Mouse (Mus musculus): ENCODE results near the gene Vcl.

Vcl gene

DNA sequence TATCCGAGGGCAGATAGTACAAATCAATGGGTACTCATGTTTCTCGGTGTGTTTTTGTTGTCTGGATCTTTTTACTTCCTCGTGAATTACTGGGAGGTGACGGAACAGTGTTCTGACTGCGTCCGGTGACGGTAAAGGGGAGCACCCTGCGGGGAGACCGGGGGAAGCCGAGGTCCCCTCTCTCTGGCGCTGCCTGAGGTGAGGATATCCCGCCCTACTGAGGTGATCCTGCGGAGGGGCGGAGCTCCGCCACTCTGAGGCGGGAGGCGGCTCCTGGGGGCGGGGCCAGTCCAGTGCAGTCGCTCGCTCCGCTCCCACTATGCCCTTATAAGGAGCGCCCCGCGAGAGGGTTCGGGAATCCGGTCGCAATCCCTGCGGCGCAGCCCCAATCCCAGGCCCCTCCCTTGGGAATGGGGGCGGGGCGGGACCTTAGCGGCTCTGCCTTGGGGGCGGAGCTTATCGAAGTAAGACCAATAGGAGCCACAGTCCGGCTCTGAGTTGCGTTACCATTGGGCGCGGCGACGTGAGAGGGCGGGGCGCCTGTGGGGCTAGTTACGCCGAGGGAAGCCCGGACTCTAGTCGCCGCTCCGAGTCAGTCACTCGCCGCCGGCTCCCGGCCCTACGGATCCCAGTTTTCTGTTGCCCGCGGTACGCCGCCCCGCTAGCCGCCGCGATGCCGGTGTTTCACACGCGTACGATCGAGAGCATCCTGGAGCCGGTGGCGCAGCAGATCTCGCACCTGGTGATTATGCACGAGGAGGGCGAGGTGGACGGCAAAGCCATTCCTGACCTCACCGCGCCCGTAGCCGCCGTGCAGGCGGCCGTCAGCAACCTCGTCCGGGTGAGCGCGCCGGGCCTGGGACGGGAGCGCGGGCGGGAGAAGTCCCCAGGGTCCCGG, at the start of gene Vcl:
Vcl (plus strand) TSS at position 551 of the 898 bp plus-strand sequence.
- in situ Hi-C loops (cut with MboI; ENCODE audit: unreplicated experiment in 2 of 2): no loop called here

- in situ Hi-C loops (cut with MboI; ENCODE audit: unreplicated experiment in 2 of 2): loop anchor here in 1 of 2 experiments (5.0 kb wide), 1 partner anchor 93 kb away; no protein-coding TSS in a partner anchor
Measured at GRCm38 (mm10) chr14:20884691-20885090, 44.5 kb upstream of the Vcl start.

DNA sequence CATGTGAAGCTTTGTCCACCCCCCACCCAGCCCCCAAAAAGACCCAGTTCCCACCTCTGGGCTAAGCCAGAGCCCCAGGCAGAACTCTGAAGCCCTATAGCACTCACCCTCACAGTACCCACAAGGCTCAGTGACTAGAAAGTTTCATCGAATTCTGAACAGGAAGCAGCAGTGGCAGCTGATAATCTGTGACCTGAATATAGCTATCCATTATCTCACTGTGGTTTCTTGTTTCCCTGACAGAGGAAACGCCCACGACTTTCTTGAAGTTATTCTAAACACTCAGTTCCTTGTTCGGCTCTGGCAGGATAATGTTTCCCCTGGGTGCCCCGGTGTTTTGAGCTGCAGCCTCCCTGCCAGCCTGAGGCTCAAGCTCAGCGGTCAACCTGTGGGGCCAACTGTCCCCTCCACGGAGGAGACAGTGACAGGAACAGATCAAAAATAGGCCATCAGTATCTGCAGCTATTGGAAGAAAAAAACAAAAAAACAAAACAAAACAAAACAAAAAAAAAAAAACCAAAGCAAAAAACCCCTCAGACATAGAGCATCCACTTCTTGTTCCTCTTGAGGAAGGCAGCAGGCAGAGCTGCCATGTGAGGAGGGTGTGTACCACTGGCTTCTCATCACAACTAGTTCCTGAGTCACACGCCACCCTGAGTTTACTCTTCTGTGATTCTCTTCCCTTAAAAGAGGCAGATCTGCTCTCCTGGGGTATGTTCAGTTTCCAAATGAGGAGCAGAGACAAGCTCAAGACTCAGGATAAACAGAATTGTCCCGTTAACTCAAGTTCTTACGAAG, 43.9 kb upstream of the Vcl start:
- in situ Hi-C loops (cut with MboI; ENCODE audit: unreplicated experiment in 2 of 2): loop anchor here in 1 of 2 experiments (5.0 kb wide), 1 partner anchor 92 kb away; no protein-coding TSS in a partner anchor

DNA sequence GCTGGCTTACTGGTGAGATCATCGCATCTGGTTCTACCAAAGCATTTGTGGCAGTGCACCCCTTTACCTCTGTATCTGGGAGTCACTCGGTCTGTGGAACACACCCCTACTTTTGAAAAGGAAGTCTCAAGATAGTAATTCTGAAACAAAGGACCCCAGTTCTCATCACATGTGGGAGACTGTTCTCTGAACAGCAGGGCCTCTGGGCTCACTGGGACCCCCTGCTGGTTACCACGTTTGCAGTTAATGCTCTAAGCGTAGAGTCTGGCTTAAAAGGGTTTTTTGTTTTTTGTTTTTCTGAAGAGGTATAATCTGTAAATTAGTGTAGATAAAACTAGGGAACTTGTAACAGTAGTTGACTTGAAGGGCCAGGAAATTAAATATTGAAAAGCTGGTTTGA, 42.9 kb upstream of the Vcl start:
- in situ Hi-C loops (cut with MboI; ENCODE audit: unreplicated experiment in 2 of 2): loop anchor here in 1 of 2 experiments (5.0 kb wide), 1 partner anchor 91 kb away; no protein-coding TSS in a partner anchor

- in situ Hi-C loops (cut with MboI; ENCODE audit: unreplicated experiment in 2 of 2): loop anchor here in 1 of 2 experiments (5.0 kb wide), 1 partner anchor 90 kb away; no protein-coding TSS in a partner anchor
Measured at GRCm38 (mm10) chr14:20887541-20888085, 41.6 kb upstream of the Vcl start.

DNA sequence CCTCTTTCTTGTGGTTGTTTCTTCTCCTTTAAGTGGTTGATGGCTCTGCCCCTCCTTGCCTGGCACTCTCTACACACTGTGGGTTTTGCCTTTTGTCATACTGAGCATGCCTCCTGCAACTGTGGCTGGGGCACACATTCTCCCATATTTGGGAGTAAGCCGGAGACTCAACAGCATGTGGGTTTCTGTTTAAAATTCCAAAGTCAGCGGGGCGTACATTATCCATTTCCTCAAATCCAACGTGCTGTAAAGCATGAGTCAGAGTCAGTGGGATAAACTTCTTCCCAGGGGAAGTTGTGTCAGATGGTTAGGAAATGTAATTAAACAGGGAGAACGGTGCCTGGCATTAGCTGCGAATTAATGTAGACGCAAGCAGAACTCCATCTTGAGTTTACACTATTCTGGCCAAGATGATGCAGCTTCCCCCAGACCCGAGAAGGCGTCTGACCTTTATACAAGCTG, 37.2 kb upstream of the Vcl start:
- in situ Hi-C loops (cut with MboI; ENCODE audit: unreplicated experiment in 2 of 2): no loop called here

DNA sequence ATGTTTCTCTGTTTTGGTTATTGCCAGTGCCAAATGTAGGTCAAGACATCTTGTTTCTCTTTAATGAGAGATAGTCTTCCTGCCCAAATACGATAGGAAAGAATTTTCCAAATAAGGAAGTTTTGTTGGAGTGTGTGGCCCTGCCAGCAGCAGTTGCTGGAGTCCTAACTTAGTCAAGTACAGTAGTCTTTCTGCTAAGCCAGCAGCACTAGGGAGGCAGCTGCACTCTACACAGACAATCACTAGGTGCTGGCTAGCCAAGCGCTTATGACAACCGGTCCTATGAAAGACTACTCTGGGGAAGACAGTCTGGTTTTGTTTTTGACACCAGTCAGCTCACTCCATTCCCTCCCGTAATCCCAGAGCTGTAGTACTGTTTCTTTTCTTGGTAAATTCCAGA, 35.4 kb upstream of the Vcl start:
- in situ Hi-C loops (cut with MboI; ENCODE audit: unreplicated experiment in 2 of 2): no loop called here

- in situ Hi-C loops (cut with MboI; ENCODE audit: unreplicated experiment in 2 of 2): no loop called here
Measured at GRCm38 (mm10) chr14:20901267-20901666, 27.9 kb upstream of the Vcl start.

DNA sequence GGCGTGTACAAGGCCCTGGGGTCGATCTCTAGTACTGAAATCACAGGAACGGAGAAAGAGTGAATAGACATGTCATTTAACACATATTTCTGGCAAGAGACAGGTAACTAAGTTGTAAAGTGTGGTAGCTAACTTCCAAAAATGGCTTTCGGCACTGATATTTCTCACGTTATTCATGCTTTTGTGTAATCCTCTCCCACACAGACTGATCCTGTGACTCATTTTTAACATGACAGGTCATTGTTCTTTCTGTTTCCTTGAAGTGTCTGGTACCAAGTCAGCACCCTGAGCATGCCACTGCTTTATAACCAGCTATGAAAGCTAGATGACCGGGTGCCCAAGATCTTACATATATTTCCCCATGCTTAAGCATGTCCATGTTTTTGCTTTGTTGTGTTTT, 26.1 kb upstream of the Vcl start:
- in situ Hi-C loops (cut with MboI; ENCODE audit: unreplicated experiment in 2 of 2): no loop called here

GRCm38 (mm10) chr14:20911811-20912210, 17.4 kb upstream of the Vcl start:
- in situ Hi-C loops (cut with MboI; ENCODE audit: unreplicated experiment in 2 of 2): no loop called here

GRCm38 (mm10) chr14:20914415-20914814, 14.8 kb upstream of the Vcl start:
- in situ Hi-C loops (cut with MboI; ENCODE audit: unreplicated experiment in 2 of 2): no loop called here

DNA sequence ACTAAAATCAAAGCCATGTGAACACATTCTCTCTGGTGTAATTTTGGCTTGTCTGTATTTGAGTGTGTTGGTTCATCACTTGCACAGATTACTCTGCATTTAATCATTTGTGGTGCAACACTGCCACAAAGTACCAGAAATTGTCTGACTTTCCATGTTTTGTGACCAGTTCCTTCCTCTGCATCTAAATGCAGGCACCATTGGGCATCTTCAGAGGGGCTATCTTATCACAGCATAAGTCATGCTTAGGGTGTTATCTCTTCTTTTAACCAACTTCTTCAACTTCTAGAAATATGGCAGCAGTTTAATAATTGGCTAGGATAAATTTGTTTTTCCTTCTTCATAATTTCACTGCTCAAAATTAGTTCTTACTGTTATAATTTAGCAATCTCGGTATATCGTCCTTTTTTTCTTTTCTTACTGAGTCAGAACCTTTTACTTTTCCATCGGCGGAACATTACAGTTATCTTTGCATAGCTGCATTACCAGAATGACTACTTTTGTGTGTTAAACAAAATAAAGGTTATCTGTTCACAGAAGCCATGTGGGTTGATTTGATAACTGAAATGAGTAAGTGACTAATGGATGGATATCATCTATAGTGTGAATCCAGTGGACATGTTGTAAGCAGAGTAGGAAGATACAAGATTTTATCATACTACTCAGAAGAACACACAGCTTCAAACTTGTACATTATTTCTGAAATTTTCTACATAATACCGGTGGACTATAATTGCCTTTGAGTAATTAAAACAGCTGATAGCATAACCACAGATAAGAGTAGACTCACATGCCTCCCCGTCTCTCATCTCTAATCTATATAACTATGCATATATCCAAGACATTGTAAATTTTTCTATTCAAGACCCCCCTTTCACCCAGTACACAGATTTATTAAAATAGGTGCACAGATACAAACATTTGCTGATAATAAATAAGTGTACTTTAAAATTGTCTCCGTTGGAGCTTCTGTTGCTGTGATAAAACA, 12.3 kb upstream of the Vcl start:
- in situ Hi-C loops (cut with MboI; ENCODE audit: unreplicated experiment in 2 of 2): no loop called here

DNA sequence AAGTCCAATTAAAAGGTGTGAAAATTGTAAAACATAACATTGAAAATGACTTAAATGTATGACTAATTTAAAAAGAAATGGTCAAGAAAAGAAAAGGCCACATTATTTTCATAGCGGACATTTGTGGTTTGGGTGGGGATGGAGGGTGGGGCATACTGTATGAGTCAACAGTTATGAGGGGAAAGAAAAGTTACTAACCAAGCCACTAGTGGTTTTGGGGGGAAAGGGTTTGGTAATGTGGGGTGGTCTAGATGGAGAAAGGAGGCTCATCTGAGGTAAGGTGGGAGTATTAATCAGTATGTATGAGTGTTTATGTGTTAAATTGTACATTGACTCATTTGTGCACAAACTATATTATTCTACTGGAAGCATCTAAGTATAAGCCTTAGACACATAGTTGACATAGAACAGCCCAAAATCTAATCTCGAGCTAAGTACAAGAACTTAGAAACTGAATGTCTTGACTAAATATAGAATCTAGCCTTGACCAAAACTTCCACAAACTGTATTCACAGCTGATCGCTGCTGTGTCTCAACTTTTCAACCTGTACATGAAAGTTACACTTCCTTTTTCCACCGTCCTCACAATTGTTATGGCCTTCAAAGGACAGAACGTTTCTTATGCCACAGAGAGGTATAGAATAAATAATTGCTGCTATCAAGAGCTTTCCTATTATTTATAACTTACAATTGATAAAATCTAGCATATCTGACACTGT, 5.0 kb upstream of the Vcl start:
- in situ Hi-C loops (cut with MboI; ENCODE audit: unreplicated experiment in 2 of 2): no loop called here

GRCm38 (mm10) chr14:20927470-20928307, 1.5 kb upstream of the Vcl start:
- in situ Hi-C loops (cut with MboI; ENCODE audit: unreplicated experiment in 2 of 2): no loop called here

DNA sequence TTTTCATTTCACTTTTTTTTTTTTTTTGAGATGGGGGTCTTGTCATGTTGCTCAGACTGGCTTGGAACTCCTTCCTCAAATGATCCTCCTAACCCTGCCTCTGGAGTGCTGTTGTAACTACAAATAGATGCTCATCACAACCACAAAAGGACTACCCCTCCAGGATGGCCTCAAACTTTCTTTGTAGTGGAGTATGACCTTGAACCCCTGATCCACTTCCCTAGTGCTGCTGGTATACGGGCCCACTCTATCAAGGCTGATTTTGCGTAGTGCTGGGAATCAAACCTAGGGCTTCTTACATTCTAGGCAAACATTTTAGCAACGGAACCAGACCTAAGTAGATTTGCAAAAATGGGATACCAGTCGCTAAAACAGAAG, 901 bp upstream of the Vcl start:
- in situ Hi-C loops (cut with MboI; ENCODE audit: unreplicated experiment in 2 of 2): no loop called here

DNA sequence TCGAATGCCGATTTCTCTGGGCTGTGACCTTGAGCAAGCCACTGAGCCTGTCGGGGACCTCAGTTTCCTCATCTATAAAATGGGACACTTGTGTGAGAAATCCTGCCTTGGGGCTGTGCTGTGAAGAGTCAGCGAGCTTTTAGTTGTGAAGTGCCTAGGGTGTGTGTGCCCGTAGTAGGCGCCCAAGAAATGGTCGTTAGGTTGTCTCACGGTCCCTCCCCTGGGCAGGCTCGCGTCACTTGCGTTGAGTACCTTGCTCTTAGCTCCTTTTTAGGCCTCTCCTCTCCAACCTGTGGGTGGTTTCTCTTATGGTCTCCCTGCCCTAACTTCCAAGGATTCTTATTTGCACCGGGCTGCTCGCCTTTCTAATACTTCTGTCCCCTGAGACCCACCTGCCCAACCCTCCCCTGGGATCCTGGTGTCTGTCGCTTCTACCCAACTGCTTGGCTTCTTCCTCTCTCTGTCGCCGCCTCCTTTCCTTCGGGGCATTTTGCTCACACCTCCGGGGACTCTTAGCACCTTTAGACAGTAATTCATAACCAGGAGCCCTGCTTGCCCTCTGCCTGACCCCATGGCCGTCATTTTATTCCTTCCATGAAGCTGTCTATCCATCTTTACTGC, 726 bp downstream of the Vcl start:
- in situ Hi-C loops (cut with MboI; ENCODE audit: unreplicated experiment in 2 of 2): no loop called here

DNA sequence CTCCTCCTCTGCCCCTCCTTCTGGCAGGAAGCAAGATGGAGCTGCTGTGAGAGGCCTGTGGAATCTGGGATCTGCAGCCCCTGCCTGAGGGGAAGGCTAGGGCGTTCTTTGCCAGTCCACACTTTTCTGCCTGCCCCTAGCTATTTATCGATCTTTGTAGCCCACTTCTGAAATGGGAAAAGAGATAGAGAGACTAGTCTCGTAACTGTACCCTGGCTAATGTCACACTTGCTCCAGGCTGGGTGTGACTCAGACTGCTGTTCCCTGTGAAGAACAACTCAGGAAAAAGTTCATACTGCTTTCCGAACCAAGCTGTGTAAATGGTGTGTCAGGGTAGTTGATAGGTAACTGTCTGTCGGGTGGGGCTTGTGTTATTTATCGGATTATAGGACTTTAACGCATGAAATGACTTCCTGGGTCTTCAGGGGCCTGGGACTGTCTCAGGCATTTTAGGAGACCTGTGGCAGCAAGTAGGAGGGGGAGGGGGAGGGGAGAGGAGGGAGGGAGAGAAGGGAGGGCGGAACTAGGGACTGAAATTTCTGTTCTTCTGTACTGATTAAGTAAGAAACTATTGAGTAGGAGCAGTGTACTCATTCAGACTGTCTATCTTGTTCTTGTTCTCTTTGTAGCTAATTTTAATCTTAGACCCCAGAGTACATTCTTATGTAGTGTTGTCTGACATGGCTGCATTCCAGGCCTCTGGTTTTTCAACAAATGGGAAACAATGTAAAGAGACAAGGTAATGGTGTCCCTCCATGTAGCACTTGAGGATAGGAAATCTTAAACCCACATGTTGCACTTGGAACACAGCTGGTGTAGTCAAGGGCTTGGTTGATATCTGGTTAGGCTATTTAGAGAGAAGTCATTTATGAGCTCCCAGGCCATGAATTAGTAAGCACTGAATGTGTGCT, 1.5 kb downstream of the Vcl start:
- in situ Hi-C loops (cut with MboI; ENCODE audit: unreplicated experiment in 2 of 2): no loop called here

Measured in v-Abl transformed pro-B cells (cell line).